Mouse (Mus musculus) ZHBTc4 (cell line): ENCODE results near the gene Galnt2.

ENCODE experiments used
- DNase-seq: peaks from one replicate; pipeline ENCODE4 v3.0.0-alpha.2; 2011; ENCODE audit warnings: low read depth, low spot score

Gene Galnt2

GRCm38 (mm10) chr8:124321227-124321840 is 90.1 kb downstream of the Galnt2 start:
- DNase-seq = no peak

GRCm38 (mm10) chr8:124323356-124323755 is 92.2 kb downstream of the Galnt2 start:
- DNase-seq = no peak

GRCm38 (mm10) chr8:124328259-124328658 is 97.1 kb downstream of the Galnt2 start:
- no peak for DNase-seq

- DNase-seq = no peak
Observed at GRCm38 (mm10) chr8:124329690-124330089, 98.5 kb downstream of the Galnt2 start.

DNA sequence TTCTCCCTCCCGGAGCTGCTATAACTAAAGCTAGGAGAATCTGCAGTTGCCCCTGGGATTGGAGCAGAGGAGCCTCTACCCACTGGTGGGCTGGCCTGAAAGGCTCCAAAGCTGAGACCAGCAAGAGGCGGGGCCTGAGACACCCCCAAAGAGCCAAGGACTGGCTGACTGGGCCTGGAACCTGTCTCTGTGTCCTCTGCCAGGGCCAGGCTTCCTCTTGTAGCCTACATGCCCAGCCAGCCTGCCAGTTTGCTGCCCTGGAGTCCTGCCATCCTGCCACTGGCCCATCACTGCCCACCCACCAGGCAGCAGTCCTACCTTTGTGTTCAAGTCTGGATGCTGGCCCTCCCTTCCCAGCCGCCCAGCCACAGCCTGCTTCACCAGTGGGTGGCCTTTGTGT is 99.2 kb downstream of the Galnt2 start:
- DNase-seq = no peak

DNA sequence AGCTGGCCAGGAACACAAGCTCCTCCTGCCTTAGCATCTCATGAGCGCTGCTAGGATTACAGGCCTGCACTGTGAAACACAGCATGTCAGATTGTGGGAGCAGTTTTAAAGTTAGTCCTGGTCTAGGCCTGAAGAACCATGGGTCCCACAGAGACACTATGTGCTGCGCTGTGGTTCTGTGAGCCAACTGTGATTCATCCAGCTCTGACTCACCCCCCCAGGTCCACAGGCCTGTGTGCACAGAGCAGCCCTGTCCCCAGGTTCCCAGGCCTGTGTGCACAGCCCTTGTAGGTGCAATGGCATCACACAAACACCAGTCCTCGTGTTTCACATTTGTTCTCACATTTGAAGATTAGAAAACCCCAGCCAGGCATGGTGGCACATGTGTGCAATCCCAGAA is 99.9 kb downstream of the Galnt2 start:
- no peak for DNase-seq

- DNase-seq = no peak
Observed at GRCm38 (mm10) chr8:124331706-124332105, 100.5 kb downstream of the Galnt2 start.

GRCm38 (mm10) chr8:124336302-124336701 is 105.1 kb downstream of the Galnt2 start:
- no peak for DNase-seq

DNA sequence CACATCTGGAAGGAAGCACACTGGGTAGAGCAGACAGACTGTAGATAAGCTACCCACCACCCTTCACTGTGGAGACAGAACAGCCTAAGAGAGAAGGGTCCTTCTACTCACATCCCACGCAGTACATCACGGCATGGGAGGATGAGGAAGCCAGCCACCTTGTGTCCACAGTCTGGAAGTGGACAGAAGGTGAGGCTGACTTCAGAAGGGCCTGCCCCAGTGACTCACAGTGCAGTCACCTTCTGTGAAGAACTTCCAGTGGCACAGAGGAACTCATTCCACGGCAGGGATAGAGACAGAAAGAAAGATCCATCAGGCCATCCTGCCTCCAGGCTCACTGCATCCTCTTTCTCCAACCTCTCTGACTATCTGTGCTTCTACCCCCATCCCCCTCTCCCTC is 108.6 kb downstream of the Galnt2 start:
- DNase-seq = no peak

GRCm38 (mm10) chr8:124340360-124341068 is 109.3 kb downstream of the Galnt2 start:
- no peak for DNase-seq

GRCm38 (mm10) chr8:124343151-124343550 is 112.0 kb downstream of the Galnt2 start:
- no peak for DNase-seq

DNA sequence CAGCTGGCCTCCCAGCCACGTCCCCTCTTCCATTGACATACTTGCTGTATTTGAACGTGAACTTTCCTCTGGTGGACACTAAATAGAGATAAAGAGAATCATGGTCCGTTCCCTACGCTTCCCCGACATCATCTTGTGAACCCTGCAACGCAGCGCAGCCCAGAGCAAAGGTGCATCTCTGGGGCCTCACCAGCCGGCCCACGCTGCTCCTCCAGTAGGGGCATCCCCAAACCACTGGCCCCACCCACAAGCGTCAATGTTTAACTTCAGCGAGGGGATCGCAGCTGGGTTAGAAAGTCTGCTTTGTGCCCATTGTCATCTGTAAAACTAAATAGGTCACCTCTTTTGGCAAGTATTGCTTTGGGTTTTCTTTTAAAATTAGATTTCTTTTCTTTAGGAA is 112.8 kb downstream of the Galnt2 start:
- DNase-seq = no peak

DNA sequence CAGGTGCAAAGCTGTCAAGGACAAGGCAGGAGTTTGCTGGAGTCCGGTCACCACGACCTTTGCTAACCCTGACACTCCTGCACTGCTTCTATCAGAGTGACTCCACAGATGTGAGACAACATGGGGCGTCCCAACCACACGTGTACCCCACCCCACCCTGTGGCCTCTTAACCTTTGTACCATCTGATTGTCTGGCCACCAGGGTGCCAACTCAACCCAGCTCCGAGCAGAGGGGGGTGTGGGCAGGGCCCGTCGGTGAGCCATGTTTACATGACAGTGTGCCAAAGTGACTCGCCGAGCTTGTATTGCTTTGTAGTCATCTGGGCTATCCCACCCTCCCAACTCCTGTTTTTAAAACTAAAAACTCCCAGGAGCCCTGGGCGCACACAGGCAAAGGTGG is 113.9 kb downstream of the Galnt2 start:
- DNase-seq = no peak

- DNase-seq = peak; percentile 77
Observed at GRCm38 (mm10) chr8:124346852-124347523, 115.8 kb downstream of the Galnt2 start.

DNA sequence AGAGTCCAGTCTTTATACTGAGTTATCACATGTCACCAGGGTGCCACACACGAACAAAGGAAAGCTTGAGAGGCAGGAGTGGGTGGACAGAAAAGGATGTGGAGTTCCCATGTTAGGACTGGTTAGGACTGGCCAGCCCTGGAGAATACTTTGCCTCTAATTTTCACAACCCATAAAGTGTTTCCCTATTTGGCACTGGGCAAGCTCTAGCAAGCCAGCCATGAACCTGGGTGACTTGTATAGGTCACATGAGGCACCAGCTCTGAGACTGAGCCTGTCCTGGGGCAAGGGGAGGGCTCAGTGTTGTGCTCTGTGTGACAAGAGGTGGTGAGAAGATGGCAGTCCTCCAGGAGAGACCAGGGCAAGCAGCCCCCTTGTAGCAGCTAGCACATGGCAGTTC is 116.9 kb downstream of the Galnt2 start:
- no peak for DNase-seq

DNA sequence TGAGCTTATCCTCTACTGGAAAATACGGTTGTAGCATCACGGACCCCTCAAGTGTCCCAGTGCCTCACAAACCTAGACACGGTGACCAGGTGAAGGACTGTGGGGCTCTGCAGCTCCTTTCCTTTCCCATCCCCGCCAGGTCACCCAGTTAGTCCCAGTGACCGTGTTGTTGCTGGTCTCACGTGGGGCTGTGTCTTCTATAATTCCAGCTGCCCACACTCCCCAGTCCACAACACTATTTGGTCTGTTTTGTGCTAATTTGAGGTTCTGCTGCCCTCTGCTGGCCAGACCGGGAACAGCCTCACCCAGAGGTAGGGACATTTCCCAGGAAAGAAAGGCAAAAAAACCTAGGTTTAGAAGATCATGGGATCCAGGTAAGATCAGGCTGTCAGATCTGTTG is 118.5 kb downstream of the Galnt2 start:
- DNase-seq = peak; percentile 74

DNA sequence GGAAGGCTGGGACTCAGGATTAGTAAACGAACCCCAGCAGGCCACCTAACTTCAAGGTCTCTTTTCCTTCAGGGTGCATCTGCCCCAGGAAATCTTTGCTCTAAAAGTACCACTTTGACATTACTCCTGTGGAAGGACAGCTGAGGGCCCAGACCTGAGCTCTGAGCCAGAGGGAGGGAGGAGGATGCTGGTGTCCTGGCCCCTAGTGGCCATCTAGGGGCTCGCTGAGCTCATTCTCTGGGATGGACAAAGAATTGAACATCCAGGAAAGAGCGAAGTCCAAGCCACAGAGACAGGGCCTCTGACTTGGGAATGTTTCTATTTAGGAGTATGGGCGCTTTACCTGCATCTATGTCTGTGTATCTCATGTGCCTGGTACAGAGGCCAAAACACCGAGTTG is 120.4 kb downstream of the Galnt2 start:
- no peak for DNase-seq

GRCm38 (mm10) chr8:124360911-124361310 is 129.7 kb downstream of the Galnt2 start:
- DNase-seq = no peak

GRCm38 (mm10) chr8:124361773-124362427 is 130.7 kb downstream of the Galnt2 start:
- no peak for DNase-seq

DNA sequence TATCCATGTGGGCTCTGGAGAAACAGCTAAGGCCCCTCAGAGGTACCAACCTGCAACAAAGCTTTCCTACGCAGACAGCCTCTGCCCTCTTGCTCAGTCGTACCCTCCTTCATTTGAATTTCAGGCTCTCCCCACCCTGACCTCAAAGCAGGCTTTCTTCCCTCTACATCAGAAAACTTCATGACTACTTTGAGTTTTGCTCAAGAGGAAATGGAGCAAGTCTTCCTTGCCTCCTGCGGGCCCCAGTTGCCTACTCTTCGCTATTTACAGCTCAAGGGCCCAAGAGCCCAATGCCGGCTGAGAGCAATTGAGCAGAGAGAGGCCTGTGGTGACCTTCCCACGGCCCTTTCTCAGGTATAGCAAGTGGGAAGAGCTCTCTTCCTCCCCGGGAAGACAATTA is 131.4 kb downstream of the Galnt2 start:
- DNase-seq = no peak

DNA sequence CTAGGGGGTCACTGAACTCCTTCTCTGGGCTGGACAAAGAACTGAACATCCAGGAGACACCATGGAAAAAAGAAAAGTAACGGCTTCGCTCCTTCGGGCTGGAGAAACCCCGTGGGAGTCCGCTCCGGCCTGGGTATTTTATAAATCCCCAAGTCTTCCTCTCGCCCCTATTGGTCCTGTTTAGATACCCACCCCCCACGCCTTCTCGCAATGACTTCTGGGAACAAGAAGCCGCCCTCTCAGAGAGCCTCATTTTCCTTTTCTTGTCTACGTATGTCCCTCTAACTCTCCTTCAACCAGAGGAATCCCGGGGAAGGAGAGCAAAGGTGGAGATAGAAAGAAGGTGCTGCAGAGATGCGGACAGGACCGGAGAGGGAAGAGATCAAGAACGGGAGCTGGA is 132.1 kb downstream of the Galnt2 start:
- DNase-seq = no peak

DNA sequence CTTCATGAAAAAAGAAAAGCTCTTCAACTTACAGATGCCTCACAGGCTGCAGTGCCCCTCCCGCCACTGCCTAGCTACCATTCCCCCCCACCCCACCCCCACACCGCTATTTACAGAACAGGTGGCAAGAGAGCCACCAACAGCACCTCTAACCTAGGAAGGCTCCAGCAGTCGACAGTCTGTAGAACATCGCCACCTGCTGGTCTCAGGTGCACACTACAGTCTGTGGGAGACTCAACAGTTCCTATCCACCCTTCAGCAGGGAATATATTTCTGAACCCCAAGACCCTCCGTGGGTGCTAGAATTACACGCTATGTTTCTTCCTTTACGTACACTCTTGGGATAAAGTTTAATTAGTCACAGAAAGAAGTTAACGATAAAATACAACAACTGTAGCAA is 137.0 kb downstream of the Galnt2 start:
- peak; percentile 73 for DNase-seq
